Mouse (Mus musculus): ENCODE data around the gene Usp25. TPM values are rescaled to one million over a fixed set of nuclear protein-coding genes. Genes with fewer than 3 reads are reported as not detected.
A peak's percentile ranks its signal among the peaks of the same experiment; 100 is the strongest.

The Usp25 gene
- polyA plus RNA-seq (2015; fragmentation: Nextera tagmentation; extraction: Ambion mirVana), result 20.5 and 22.9 TPM in 2 replicates

DNA sequence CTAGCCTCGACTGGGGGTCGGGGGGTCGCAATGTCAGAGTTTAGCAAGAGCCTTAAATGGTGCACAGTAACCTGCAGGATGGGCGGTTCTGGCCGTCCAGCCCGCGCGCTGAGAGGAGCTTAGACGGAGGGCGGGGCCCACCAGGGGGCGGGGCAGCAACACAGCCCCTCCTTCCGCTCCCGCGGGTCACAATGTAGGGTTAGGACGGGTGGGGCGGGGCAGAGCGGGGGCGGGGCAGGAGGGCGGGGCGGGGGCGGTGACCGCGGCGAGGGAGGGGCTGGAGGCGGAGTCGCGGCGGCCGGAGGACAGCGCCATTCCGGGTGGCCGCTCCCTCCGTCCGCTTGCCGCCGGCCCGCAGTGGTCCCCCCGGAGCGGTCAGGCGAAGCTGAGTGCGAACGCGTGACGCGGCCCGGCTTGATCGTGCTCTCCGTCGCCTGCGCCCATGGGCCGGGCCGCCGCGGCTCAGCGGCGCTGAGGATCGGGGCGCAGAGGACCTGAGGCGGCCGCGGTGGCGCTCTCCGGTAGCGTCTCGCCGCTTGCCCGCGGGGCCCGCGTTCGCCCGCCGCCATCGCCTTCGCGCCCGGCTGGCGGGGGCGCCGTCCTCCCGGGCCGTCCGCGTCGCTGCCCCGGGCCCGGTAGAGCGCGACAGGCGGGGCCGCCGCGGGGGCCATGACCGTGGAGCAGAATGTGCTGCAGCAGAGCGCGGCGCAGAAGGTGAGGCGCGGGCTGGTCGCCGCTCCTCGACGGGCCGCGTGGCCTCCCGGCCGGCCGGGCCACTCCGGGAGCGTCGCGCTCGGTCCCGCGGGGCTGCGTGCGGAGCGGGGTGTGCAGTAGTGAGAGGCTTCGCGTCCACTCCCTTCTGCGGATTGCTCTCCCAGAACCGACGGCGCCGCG is at the start of gene Usp25:
TSS of gene Usp25 (plus strand) at position 280 of the 894 bp plus-strand sequence.
- 0 out of 2 replicates have a peak, but pooled peaks cover 3% of the 10 kb centered on the region for H3K4me1 ChIP-seq
- ATAC-seq (ENCODE audit: insufficient number of reproducible peaks, low FRiP score, low TSS enrichment, low read depth), result peak; percentile 94
- peak within 1 kb of the TSS; percentile 57 for H3K4me2 ChIP-seq (replicated peaks)
- WGBS, result under 1% methylated on average over 114 of the region's 126 CpGs
- no peaks in the 10 kb centered on the region for H3K9me3 ChIP-seq (replicated peaks)
- H3K4me3 ChIP-seq (replicated peaks), result peak within 1 kb of the TSS; percentile 81
- peak within 1 kb of the TSS; percentile 77 for H3K9ac ChIP-seq
- H3K36me3 ChIP-seq, result no peaks in the 10 kb centered on the region
- H3K27ac ChIP-seq (replicated peaks), result peak within 1 kb of the TSS; percentile 88
- H3K27me3 ChIP-seq, result no peaks in the 10 kb centered on the region

GRCm38 (mm10) chr16:76967593-76968275 is 45.8 kb upstream of the Usp25 start:
- no peak overlapping the region for H3K27ac ChIP-seq (replicated peaks)
- no peak overlapping the region for H3K9ac ChIP-seq
- H3K27me3 ChIP-seq, result no peaks in the 10 kb centered on the region
- no peaks in the 10 kb centered on the region for H3K4me1 ChIP-seq
- no peak overlapping the region for H3K4me2 ChIP-seq (replicated peaks)
- H3K36me3 ChIP-seq, result no peaks in the 10 kb centered on the region
- no peak overlapping the region for H3K4me3 ChIP-seq (replicated peaks)
- ATAC-seq (ENCODE audit: insufficient number of reproducible peaks, low FRiP score, low TSS enrichment, low read depth), result no peak
- WGBS, result 83% methylated on average over 3 of the region's 3 CpGs
- H3K9me3 ChIP-seq (replicated peaks), result no peaks in the 10 kb centered on the region

DNA sequence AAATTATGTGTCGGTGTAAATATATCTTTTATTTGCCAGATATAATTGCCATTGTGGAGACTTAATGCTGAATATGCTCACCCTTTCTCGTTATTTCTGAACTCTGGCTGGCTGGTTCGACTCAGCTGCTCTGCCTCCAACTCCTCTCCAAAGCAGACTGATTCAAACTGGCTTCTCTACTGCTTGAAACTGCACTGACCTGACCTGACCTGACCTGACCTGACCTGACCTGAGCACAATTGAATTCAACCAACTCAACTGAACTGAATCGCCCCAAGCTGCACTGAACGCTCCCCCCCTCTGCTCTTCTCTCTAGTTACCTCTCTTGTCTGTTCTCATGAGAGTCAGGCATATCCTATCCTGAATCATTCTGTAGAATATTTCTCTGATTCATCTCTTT is 42.3 kb upstream of the Usp25 start:
- 27% methylated on average over 5 of the region's 5 CpGs for WGBS
- no peaks in the 10 kb centered on the region for H3K9me3 ChIP-seq (replicated peaks)
- ATAC-seq (ENCODE audit: insufficient number of reproducible peaks, low FRiP score, low TSS enrichment, low read depth), result no peak
- no peaks in the 10 kb centered on the region for H3K4me1 ChIP-seq
- no peak overlapping the region for H3K27ac ChIP-seq (replicated peaks)
- no peaks in the 10 kb centered on the region for H3K36me3 ChIP-seq
- no peak overlapping the region for H3K4me2 ChIP-seq (replicated peaks)
- H3K27me3 ChIP-seq, result no peaks in the 10 kb centered on the region
- H3K4me3 ChIP-seq (replicated peaks), result no peak overlapping the region
- H3K9ac ChIP-seq, result no peak overlapping the region

DNA sequence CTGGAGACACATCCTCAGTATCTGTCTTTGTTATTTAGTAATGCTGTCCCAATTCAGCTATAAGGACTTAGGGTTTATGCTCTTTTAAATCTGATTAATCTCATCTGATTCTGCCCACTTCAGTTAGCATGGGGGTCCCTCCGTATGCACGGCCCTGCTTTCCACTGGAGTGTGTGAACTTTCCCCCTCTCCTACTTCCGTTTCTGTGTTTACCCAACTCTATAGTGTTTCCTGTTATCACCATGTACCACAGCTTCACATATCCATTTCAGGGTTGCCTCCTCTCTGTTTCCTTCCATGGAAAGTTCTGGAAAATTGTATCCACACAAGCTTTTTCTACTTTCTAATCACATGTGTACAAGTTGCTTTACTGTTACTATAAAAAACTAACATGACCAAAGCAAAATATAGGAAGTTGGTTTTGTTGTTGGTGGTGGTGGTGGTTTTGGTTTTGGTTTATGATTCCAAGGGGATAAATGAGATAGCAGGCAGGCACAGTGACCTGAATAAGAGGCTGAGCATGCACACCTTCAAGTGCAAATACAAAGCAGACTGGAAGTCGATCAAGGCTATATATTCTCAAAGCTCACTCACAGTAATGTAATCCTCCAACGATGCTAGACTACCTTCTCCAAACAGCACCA is 36.6 kb upstream of the Usp25 start:
- WGBS, result 68% methylated on average over 5 of the region's 5 CpGs
- Histone ChIP-seq H3K4me1 (no peaks in the 10 kb centered on the region), H3K27ac (replicated peaks) (no peak overlapping the region), H3K27me3 (no peaks in the 10 kb centered on the region), H3K36me3 (no peaks in the 10 kb centered on the region), H3K4me3 (replicated peaks) (no peak overlapping the region), H3K4me2 (replicated peaks) (no peak overlapping the region), H3K9me3 (replicated peaks) (no peaks in the 10 kb centered on the region), H3K9ac (no peak overlapping the region)
- ATAC-seq (ENCODE audit: insufficient number of reproducible peaks, low FRiP score, low TSS enrichment, low read depth), result no peak

DNA sequence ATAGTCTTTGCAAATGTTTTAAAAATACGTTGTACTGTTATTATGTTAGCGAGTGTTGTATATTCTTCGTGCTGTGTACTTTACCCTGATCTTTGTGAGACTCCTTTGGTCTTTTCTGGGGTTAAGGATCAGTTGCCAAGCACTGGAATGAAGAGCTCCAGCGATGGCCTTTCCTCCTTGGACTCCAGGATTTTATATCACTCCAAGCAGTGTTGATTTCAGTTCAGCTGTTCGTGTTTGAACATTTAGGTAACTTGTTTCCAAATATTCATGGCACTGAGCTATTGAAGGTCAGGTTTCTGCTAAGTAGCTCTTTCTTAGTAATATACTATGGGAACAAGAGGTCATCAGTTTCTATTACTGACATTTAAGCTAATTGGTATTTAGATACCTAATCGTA is 29.8 kb upstream of the Usp25 start:
- H3K36me3 ChIP-seq, result no peaks in the 10 kb centered on the region
- H3K27ac ChIP-seq (replicated peaks), result no peak overlapping the region
- H3K4me1 ChIP-seq, result no peaks in the 10 kb centered on the region
- H3K27me3 ChIP-seq, result no peaks in the 10 kb centered on the region
- H3K9ac ChIP-seq, result no peak overlapping the region
- no peaks in the 10 kb centered on the region for H3K9me3 ChIP-seq (replicated peaks)
- no peak overlapping the region for H3K4me2 ChIP-seq (replicated peaks)
- 85% methylated on average over 6 of the region's 6 CpGs for WGBS
- H3K4me3 ChIP-seq (replicated peaks), result no peak overlapping the region
- ATAC-seq (ENCODE audit: insufficient number of reproducible peaks, low FRiP score, low TSS enrichment, low read depth), result no peak

- WGBS, result 84% methylated on average over 4 of the region's 4 CpGs
- Histone ChIP-seq H3K9me3 (replicated peaks) (no peaks in the 10 kb centered on the region), H3K36me3 (no peaks in the 10 kb centered on the region), H3K4me3 (replicated peaks) (no peak overlapping the region), H3K4me1 (no peaks in the 10 kb centered on the region), H3K27ac (replicated peaks) (no peak overlapping the region), H3K9ac (no peak overlapping the region), H3K4me2 (replicated peaks) (no peak overlapping the region), H3K27me3 (no peaks in the 10 kb centered on the region)
- ATAC-seq (ENCODE audit: insufficient number of reproducible peaks, low FRiP score, low TSS enrichment, low read depth), result no peak
Measured at GRCm38 (mm10) chr16:76987711-76988110, 25.8 kb upstream of the Usp25 start.

DNA sequence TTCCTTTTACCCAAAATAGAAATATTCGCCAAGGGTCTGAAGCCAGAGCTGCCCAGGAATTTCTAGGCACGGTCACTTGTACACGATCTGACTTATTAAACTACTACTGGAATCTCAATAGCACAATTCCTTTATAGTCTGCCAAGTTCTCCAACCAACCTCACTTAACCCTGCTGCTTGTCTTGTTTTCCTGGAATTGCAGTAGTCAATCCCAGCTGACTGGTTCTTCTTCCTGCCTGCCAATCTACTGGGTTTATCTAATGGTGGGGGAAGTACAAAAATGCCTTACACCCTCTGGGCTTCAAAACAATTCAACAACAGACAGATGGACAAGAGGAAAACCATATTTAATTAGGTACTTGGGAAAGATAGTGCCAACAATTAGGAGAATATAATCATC is 9.6 kb upstream of the Usp25 start:
- Histone ChIP-seq H3K36me3 (no peaks in the 10 kb centered on the region), H3K9ac (no peak overlapping the region), H3K9me3 (replicated peaks) (no peaks in the 10 kb centered on the region), H3K4me2 (replicated peaks) (no peak overlapping the region), H3K27ac (replicated peaks) (no peak overlapping the region), H3K27me3 (no peaks in the 10 kb centered on the region), H3K4me1 (no peaks in the 10 kb centered on the region), H3K4me3 (replicated peaks) (no peak overlapping the region)
- 74% methylated on average over 3 of the region's 3 CpGs for WGBS
- ATAC-seq (ENCODE audit: insufficient number of reproducible peaks, low FRiP score, low TSS enrichment, low read depth), result no peak

- no peaks in the 10 kb centered on the region for H3K36me3 ChIP-seq
- H3K27ac ChIP-seq (replicated peaks), result no peak overlapping the region
- no peak overlapping the region for H3K4me2 ChIP-seq (replicated peaks)
- H3K27me3 ChIP-seq, result no peaks in the 10 kb centered on the region
- no peaks in the 10 kb centered on the region for H3K4me1 ChIP-seq
- no peak overlapping the region for H3K4me3 ChIP-seq (replicated peaks)
- no peak overlapping the region for H3K9ac ChIP-seq
- WGBS, result 49% methylated on average over 5 of the region's 5 CpGs
- no peak for ATAC-seq (ENCODE audit: insufficient number of reproducible peaks, low FRiP score, low TSS enrichment, low read depth)
- H3K9me3 ChIP-seq (replicated peaks), result no peaks in the 10 kb centered on the region
Measured at GRCm38 (mm10) chr16:77009173-77009572, 4.3 kb upstream of the Usp25 start.

GRCm38 (mm10) chr16:77014321-77015211 is 1.1 kb downstream of the Usp25 start:
- H3K36me3 ChIP-seq, result no peaks in the 10 kb centered on the region
- 3% methylated on average over 17 of the region's 17 CpGs for WGBS
- H3K4me1 ChIP-seq, result peaks cover 8% of the 10 kb centered on the region
- H3K4me3 ChIP-seq (replicated peaks), result peak overlapping the region; percentile 81
- H3K27ac ChIP-seq (replicated peaks), result peak overlapping the region; percentile 88
- no peak for ATAC-seq (ENCODE audit: insufficient number of reproducible peaks, low FRiP score, low TSS enrichment, low read depth)
- no peaks in the 10 kb centered on the region for H3K9me3 ChIP-seq (replicated peaks)
- peak overlapping the region; percentile 77 for H3K9ac ChIP-seq
- H3K4me2 ChIP-seq (replicated peaks), result peak overlapping the region; percentile 57
- H3K27me3 ChIP-seq, result no peaks in the 10 kb centered on the region

GRCm38 (mm10) chr16:77015380-77016346 is 2.2 kb downstream of the Usp25 start:
- Histone ChIP-seq H3K9ac (no peak overlapping the region), H3K9me3 (replicated peaks) (no peaks in the 10 kb centered on the region), H3K4me2 (replicated peaks) (peak overlapping the region; percentile 57), H3K36me3 (no peaks in the 10 kb centered on the region), H3K27ac (replicated peaks) (no peak overlapping the region), H3K27me3 (no peaks in the 10 kb centered on the region), H3K4me1 (peaks cover 16% of the 10 kb centered on the region), H3K4me3 (replicated peaks) (peak overlapping the region; percentile 81)
- no peak for ATAC-seq (ENCODE audit: insufficient number of reproducible peaks, low FRiP score, low TSS enrichment, low read depth)
- WGBS, result 48% methylated on average over 4 of the region's 4 CpGs

Measured in embryonic facial prominence, embryonic 15.5 days (tissue).